Mouse (Mus musculus) inflammation-experienced regulatory T-cells, adult 6 months (primary cell): ENCODE measurements around the gene Arhgap31. TPM values are rescaled to one million over a fixed set of nuclear protein-coding genes. Genes with fewer than 3 reads are reported as not detected.

Experiments used
- ATAC-seq: one replicate; pipeline ENCODE4 v1.8.0; 2017
- polyA plus RNA-seq, 3 experiments: library from polyadenylated mRNA; unstranded; fragments of 100-300 nt; shearing (Covaris generic); gene quantifications; one replicate each; pipeline ENCODE4 v1.2.1; 2017

Arhgap31 gene
- polyA plus RNA-seq, 3 experiments from 2014 or later: 16.4 to 26.3 (median 23.6) TPM

DNA sequence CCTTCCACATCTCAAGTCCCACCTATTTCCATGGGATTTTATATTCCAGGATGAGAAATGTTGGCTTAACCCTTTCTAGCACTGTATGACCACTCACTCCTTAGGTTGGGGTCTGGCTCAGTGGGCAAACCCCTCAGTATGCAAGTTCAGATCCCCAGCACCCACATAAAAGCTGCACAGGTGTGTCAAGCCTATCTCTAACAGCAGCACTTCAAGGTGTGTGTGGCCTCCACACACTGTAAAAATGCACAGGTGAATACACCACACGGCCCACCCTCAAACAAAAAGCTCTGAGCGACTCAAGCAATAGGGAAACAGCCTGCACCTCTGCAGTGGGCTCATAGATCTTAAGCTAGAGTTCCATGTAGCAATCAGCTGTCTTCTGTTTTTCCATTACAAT, 117.0 kb downstream of the Arhgap31 start:
- no peak for ATAC-seq

DNA sequence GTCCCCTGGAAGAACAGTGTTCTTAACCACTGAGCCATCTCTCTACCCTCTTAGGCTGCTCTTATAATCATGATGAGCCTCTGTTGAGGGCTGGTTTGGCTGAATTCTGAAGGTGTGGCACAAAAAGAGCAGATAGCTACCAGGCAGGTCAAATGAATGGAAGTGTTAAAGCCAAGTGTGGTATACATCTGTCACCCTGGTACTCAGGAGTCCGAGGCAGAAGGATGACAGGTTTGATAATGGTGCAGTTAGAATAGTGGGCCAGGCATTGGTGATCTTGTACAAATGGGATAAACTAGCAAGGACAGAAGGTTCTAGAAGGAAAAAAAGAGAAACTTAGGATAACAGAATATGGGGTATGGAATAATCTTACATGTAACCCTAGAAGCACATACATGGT, 118.6 kb downstream of the Arhgap31 start:
- ATAC-seq: no peak

DNA sequence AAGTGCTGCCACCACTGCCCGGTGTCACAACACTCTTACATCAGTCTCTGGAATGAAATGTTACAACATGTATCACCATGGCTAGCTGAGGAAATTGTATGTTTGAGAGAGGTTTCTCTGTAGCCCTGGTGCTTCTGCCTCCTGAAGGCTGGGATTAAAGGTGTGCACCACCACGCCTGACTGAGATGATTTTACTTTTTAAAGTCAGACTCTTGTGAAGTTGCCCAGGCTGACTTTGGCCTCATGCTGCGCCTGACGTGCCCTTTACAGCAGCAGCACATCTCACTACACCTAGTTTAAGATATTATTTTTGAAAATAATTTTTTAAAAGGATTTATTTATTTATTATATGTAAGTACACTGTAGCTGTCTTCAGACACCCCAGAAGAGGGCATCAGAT, 120.1 kb downstream of the Arhgap31 start:
- no peak for ATAC-seq

DNA sequence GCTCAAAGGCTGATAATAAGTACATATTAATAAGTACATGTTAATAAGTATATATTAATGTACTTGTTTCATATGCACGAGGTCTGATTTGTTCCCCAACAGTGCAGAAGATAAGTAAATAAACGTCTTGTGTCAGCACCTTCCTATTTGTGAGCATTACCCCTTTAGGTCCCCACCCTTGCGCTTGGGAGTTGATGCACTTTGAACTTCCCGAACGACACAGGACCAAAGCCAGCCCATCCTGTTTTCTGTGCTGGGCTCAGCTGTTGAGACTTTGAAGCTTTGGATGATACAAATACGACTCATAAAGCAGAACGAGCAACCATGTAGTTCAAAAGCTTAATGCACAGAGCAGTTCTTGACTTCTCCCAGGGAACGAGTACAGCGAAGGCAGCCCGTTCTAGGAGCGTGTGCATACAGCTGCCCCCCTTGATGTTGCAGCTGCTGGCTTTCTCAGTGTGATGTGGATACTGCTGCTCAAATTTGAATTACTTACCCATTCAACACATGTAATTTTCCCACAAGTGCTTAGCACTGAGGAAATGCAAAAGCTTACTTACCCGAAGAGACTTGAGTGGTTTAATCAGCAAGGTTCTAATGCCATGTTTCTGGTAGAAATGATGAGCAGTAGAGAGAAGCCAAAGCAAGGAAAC, 120.9 kb downstream of the Arhgap31 start:
- ATAC-seq: no peak

DNA sequence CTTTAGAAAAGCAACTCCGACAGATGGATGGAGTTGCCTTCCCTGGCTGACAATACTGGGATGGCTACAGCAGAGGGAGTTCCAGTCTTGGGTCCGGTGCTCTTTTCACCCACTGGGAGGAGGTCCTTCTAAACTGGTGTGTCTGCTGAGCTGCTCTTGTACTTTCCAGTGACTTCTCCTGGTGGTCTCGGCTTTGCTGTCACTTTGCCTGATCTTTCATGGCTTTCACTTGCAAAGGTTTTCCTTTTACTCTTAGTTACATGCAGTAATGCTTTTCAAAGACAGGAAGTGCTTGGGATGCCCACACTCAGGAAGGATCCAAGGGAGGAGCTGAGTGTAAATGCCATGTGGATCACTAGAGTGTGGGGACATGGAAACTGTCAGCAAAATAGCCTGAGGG, 121.6 kb downstream of the Arhgap31 start:
- ATAC-seq: no peak

DNA sequence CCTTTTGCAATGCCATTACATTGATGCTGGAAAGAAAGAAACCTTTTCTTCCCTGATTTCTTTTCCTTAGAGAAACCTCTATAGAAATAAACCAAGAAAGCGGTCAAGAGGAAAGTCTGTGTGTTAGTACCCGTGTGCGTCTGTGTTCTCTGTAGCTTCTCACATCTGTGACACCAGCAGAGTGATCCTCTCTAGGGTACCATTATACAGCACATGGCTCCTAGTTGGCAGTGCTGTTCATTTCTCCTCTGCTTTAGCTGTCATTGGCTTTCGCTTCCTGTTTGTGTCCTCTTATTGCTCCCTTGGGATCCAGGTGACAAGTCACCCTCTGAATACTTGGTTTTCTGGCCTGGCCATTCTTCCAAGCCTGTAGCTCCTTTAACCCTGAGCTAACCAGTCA, 125.5 kb downstream of the Arhgap31 start:
- ATAC-seq: no peak

DNA sequence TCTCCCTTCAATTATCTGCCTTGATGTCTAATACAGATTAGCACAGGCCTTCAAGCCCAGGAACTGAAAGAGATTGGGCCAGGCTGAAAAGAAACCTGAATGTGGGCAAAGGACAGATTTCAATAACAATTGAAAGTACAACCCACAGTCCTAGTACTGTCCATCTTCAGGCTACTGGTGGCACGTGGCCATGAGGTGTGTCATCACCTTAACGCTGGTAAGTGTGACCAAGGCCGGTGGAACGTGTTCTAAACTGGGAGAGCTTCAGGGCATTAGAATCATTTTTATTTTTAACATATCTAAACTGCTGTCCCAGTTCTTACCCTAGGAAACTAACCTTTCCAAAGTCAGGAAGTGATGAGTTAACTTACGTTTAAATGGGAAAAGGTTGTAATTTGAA, 125.9 kb downstream of the Arhgap31 start:
- no peak for ATAC-seq

DNA sequence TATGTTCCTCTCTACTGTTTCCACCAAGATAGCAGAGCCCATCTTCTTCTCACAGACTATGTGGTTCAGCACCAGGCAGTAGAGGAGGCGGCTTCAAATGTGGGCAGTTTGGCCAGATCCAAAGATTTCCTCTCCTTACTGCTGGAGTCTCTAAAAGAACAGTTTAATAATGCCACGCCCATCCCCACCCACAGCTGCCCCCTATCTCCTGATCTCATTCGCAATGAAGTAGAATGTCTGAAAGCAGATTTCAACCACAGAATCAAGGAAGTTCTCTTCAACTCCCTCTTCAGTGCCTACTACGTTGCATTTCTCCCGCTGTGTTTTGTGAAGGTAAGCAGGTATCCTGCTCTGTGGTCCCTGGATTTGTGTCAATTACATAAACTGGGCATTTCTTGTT, 127.9 kb downstream of the Arhgap31 start:
- no peak for ATAC-seq

DNA sequence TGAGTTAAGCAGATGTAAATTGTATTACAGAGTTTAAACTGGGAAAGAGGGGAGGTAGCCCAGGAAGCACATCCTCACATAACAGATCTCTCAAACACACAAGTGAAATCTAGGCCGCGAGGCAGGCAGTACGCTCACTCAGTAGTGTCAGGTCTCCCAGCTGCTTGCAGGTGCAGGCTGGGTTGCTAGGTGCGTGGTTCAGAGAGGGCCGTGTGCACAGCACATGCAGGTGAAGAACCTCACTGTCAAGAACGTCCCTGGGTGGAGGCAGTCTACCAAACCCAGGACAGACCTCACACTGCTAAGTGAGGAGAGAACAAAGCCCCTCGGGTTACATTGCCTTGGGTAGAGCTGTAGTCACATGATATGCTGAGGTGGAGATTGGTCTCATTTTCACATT, 128.3 kb downstream of the Arhgap31 start:
- no peak for ATAC-seq

DNA sequence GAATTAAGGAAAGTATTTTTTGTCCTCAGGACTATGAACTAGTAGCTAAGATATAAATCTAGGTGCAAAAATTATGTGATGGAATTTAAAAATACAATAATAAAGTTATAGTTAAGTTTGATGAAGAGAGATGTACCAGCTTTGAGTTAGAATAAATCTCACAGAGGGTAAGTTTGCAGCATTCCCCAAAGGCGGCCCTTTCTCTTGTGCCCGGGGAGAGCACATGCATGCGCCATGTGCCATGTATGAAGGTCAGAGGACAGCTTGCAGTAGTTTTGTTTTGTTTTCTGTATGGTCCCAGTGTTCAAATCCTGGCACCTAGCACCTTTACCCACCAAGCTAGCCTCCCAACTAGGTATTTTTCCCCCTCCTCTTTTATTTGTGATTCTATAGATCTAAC, 141.6 kb downstream of the Arhgap31 start:
- ATAC-seq: no peak

DNA sequence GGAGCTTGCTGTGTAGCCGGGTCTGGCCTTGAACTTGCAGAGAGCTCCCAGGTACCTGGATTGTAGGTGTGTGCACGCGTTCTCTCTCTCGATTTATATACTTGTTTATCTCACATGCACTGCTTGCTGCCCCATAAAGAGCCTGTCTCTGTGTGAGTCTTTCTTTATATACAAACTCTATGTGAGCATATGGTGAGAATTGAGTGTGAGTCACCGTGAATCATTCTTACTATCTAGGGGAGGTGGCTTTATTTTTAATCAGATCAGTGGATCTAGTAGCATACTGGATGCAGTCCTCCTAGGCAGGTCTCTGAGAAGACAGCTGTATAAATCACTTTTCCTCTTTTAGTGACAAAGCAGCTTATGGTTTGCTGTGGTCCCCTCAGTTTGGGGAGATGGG, 144.9 kb downstream of the Arhgap31 start:
- no peak for ATAC-seq

DNA sequence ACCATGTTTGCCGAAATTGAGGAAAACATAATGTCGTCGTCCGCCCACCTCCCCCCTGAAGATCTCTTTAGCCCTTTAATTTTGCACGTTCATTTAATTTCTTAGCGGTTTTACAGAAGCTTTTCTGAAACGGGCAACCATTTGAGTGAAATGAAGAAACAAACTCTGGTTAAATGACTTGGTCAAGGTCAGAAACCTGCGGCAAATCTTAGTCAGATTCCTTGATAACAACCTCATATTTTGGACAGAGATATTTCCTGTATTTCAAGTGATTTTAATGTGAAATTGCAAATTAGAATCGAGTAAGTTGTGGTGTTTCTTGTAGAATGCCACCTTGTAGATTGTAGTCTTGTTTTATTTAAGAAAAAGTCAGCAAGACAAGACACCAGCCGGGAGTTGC, 149.6 kb downstream of the Arhgap31 start:
- ATAC-seq: no peak

DNA sequence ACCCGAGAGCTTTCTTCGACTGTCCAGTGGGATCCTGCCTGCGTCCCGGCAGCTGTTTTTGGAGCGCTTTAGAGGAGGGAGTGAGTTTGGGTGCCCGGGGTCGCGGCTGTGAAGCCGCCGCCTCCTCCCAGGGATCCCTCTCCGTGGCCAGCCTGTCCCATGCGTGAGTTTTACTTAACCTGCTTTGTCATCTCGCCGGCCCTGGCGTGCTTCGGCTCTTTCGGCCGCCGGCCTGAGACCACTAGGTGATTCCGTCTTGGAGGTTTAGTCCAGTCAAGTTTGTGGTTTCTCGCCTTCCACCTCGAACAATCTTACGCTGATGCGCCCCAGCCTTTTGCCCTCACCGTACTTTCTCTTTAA, 150.1 kb downstream of the Arhgap31 start:
- ATAC-seq: peak; percentile 36

DNA sequence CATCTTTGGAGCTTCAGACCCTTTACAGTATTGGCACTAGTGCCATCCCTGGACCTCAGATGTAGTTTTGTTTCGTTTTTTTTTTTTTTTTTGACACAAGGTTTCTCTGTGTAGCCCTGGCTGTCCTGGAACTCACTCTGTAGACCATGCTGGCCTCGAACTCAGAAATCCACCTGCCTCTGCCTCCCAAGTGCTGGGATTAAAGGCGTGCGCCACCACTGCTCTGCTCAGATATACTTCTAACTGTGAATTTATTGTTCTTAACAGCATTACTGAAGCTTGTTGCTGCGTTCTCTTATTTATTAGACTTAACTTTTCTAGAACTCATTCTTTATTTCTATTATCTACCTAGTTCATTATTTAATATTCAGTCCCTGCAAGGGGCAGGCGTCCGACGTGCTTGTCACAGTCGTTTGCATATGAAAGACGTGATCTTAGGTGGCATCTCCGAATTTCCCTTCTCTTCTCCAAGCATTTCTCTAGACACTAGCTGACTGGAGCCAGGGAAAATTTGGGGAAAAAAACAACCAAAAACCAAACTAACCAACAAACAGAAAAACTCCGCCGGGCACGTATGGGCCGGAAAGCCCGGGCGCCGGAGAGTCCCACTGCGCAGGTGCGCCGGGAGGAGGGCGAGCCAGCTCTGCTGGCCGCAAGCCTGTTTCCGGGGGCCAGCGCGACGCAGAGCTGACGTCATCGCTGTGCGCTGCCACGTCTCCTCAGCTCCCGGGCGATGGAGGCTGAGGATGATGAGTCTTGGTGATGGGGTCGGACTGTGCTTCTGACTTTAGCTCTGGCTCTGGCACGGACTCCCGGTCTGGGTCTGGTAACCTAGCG, 150.7 kb downstream of the Arhgap31 start:
- peak; percentile 94 for ATAC-seq

DNA sequence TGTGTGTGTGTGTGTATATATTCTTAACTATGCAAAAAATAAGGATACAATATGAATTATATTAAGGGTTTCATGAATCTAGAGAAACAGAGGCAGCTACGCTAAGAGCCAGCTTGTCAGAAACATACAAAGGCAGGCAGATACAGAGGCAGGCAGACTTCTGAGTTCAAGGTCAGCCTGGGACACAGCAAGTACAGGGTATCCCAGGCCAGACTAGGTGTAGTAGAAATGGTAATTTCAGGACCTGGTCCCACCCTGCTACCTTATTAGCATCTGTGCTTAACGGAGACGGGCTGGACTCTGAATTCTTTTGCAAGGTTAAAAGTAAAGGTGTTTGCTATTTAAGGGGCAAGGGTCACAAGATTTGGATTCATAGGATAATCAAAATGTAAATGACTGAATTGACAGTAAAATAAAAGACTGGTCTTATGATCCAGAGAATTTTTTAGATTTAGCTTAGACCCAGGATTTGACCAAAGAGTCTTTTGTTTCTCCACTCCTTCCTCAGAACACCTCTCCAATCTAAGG, 154.8 kb downstream of the Arhgap31 start, which contains the start of gene Tmem39a:
Gene Tmem39a (plus strand): TSS at position 478 of the 528 bp plus-strand sequence.
- ATAC-seq: no peak

DNA sequence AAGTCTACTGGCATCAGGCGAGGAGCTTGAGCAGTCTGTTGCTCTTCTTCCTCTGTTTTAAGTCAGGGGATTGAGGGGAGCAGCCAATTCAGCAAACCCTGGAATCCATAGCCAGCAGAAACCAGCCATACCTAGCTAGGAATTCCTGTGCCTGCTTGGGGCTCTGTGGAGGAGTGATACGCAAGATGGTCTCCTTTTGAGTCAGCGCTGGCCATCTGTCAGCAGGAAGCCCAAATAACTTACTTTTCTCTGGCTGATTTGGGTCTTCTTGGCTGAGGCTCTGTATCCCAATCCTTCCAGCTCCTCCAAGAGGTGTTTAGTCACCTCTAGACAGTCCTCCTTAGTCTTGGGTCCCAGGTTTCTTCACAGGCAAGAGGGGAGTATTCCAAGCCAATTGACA, 157.1 kb downstream of the Arhgap31 start:
- ATAC-seq: no peak

DNA sequence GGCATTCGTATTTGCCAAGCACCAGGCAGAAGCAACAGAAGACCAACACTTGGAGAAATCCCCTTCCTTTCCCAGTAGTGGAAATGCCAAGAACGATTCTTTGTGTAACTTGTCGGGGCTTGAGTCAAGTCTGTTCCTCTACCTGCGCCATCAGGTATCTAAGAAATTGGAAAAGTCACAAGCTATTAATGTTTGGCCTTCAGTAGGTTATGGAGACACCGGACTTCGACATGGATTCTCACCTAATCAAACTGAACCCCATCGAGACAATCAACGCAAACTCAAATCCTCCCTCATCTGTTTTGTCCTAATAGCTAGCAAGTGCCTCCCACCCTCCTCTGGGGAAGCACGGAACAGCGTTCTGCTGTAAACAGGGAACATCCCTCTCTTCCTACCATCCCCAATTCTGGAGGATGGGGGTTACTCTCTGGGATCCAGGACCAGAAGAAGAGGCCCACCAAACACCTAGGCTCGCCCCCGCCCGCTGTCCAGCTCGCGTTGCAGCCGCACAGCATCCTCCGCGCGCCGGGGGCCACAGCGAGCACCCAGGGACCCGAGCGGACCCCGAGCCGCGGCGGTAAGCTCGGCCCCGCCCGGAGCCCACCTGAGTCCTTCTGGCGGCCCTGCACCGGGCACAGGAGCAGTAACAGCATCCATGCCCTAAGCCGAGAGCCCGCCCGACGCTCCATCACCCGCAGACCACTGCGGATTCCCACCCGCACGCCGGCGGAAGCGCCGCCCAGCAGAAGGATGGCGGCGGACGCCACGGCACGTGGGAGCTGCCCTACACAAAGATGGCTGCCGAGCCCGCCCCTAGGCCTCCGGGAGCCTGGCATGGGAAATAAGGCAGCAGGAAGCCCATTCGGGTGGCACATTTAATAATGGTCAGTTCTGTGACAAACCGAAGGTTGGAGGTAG, 163.3 kb downstream of the Arhgap31 start, which contains the start of gene Poglut1:
Gene Poglut1 (minus strand): TSS at position 780 of the 918 bp plus-strand sequence.
- ATAC-seq: peak; percentile 98

Other genes with a start within 250 kb of the Arhgap31 start
- gene Timmdc1, start 190.6 kb downstream of the Arhgap31 start, polyA plus RNA-seq: 10 to 100 TPM; 10.1 to 18.5 (median 14.4) TPM
- gene Poglut1, start 163.0 kb downstream of the Arhgap31 start, polyA plus RNA-seq: 10 to 100 TPM; 30.8 to 37.8 (median 37.2) TPM
- gene Tmem39a, start 154.6 kb downstream of the Arhgap31 start, polyA plus RNA-seq: 10 to 100 TPM; 33.5 to 34.0 (median 33.6) TPM
- 10 to 100 TPM in 2 of 3 experiments, 1 to 10 TPM in 1; 7.1 to 14.7 (median 14.3) TPM for gene B4galt4, start 29.0 kb upstream of the Arhgap31 start, polyA plus RNA-seq
- not detected for gene Upk1b, start 87.1 kb upstream of the Arhgap31 start, polyA plus RNA-seq
- gene 4930435E12Rik, start 115.5 kb upstream of the Arhgap31 start, polyA plus RNA-seq: not detected
- gene Igsf11, start 179.4 kb upstream of the Arhgap31 start, polyA plus RNA-seq: not detected